Mouse (Mus musculus) cerebellum, postnatal 14 days (tissue): Measurements from ENCODE around the gene Il16.

Source experiments
- DNase-seq, 2 experiments: peaks; one replicate each; pipeline ENCODE4 v3.0.0; 2021; ENCODE audit warnings: mixed read lengths in 2 of 2

Il16 gene

DNA sequence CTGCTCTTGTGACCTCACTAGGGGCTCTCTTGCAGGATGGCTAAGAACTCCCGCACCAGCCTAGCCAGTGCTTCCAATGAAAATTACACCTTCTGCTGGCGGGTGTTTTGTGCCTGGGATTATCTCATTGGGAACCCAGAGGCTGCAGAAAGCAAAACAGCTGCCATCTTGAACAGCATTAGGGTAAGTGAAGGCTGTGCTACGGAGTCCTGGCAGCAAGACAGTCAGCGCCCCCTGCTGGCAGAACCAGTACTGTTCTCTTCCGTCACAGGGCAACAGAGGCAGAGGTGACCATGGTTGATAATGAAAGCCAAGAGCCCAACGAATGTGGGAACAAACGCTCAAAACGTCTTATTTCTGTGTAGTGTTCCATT, 145.6 kb downstream of the Il16 start:
- peak; percentile 49 to 63 for DNase-seq

DNA sequence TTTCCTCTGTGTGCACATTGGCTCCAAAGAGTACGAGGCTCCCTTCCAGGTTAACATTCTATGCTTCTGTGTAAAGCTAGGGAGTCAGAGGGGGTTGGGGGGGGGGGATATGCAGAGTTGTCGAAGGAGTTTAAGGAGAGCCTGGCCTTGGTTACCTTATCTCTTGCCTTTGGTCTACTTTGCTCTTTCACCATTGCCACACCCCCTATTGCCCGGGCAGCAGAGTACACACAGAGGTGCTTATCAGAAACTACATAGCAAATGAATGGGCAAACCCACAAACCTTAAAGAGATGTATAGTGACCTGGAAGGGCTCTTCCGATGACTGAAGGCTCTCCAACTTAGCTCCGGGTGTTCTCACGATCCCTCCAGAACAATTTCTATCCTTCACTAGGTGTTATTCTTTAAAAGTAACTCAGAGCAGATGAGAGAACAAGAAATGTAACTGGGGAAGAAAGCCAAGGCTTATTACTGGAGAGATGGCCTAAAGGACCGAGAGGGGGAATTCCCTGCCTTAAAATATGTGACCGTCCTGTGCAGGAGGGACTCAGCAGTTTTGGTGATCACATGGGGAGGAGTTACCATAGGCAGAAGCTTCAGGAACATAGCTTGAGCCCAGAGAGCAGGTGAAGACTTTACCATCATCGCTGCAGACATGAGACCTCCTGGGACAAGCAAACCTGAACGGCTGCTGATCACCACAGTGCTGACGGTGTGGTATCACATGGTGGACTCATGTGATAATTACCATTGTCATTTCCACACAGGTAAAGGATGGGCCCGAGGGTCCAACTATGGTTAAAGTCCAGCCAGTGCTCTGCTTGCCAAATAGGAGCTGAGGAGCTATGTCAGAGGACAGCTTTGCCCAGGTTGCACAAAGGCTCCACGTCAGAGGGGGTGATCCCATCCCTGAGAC, 146.3 kb downstream of the Il16 start:
- DNase-seq: no peak

DNA sequence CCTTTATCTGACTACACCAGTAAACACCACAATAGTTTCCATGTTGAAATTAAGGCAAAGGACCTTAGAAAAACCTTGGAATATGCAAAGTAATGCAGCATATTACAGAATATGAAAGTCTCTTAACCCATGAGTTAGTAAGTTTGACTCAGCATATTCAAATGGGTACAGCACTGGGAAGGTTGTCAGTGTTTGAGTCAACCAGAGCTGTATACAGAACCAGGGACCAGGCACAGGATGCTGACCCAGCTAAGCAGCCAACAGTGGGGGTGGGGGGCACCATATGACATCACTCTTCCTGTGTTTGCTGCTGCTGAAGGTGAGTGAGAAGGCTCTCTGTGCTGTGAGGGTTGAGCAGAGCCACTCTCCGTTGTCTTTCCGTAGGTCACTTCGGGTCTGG, 148.5 kb downstream of the Il16 start:
- DNase-seq: no peak

DNA sequence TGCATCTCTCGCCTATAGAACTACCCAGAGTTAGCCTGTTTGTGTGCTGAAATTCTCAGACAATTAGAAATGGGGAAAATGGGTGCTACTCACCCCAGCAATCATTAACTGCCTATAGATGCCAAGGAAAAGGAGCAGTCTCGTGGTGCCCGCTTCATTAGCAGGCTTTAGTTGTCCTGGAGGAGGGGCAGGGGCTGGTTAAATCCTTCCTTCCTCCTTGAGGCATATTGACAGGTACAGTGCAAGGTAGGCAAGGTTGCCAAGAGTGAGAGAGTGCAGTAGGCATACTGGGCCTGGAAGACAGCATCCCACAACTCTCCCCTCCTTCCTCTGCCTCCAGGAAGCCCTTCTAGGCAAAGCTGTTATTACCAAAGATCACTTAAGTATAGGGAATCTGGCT, 151.5 kb downstream of the Il16 start:
- DNase-seq: no peak
